Mouse (Mus musculus) intestine, postnatal 0 days (tissue): ENCODE results near the gene Slc10a1. TPM values are rescaled to one million over a fixed set of nuclear protein-coding genes. Genes with fewer than 3 reads are reported as not detected.
"Not testable (repeated sequence)": the region's sequence is repeated elsewhere in the genome, so short reads cannot be mapped to it uniquely, and the experiment has no call there.

Source experiments
- ATAC-seq: fragments of 200-750 bp; cut with Nextera tagmentation; 2 replicates; pipeline ENCODE4 v1.8.0; 2017; ENCODE audit warnings: mild to moderate bottlenecking, moderate TSS enrichment, moderate library complexity
- H3K27ac ChIP-seq: fragments of 300-500 bp; sonication (generic); 2 replicates; pipeline ENCODE4 v1.5.1; 2014; ENCODE audit warnings: mild to moderate bottlenecking, low read depth, low read length, moderate library complexity
- H3K27me3 ChIP-seq: fragments of 300-500 bp; sonication (generic); replicated peaks from 2 replicates; pipeline ENCODE4 v1.6.1; 2014; ENCODE audit warnings: low read length, mixed read lengths; ENCODE audit not compliant: control insufficient read depth, insufficient read depth
- H3K36me3 ChIP-seq: fragments of 300-500 bp; sonication (generic); 2 replicates; pipeline ENCODE4 v1.6.1; 2014; ENCODE audit warnings: mild to moderate bottlenecking, moderate library complexity; ENCODE audit not compliant: control insufficient read depth, insufficient read depth
- H3K4me1 ChIP-seq: fragments of 300-500 bp; sonication (generic); replicated peaks from 2 replicates; pipeline ENCODE4 v1.6.1; 2014; ENCODE audit warnings: antibody characterized with exemption, low read length, mixed read lengths; ENCODE audit not compliant: control insufficient read depth, insufficient read depth
- H3K4me2 ChIP-seq: fragments of 300-500 bp; sonication (generic); replicated peaks from 2 replicates; pipeline ENCODE4 v1.6.1; 2014; ENCODE audit warnings: low read depth, mild to moderate bottlenecking, moderate library complexity
- H3K4me3 ChIP-seq: fragments of 300-500 bp; sonication (generic); 2 replicates; pipeline ENCODE4 v1.5.1; 2014; ENCODE audit warnings: low read depth, low read length
- H3K9ac ChIP-seq: fragments of 300-500 bp; sonication (generic); 2 replicates; pipeline ENCODE4 v1.6.1; 2014; ENCODE audit warnings: mild to moderate bottlenecking, low read depth, low read length
- H3K9me3 ChIP-seq: fragments of 300-500 bp; sonication (generic); 2 replicates; pipeline ENCODE4 v1.6.1; 2016; ENCODE audit warnings: mixed run types; ENCODE audit not compliant: control insufficient read depth
- CTCF ChIP-seq: sonication (generic); IDR thresholded peaks from 2 replicates; pipeline ENCODE4 v1.5.1; 2016; ENCODE audit warnings: low read depth, mild to moderate bottlenecking, control low read depth, antibody characterized with exemption, moderate library complexity
- WGBS: fragments of 180-500 bp; shearing (Covaris S2); extraction: QIAGEN DNeasy Blood & Tissue Kit; methylation state at CpG from one replicate; pipeline ENCODE4 v1.1.7; 2014; 5-methylcytosine and 5-hydroxymethylcytosine counted together
- polyA plus RNA-seq: library from polyadenylated mRNA; unstranded; fragments of >200 nt; fragmentation: Nextera tagmentation; extraction: Ambion mirVana; gene quantifications from 2 replicates; pipeline ENCODE4 v1.2.1, GENCODE M21; 2015

Gene Slc10a1
- polyA plus RNA-seq, 1 experiment from 2014 or later, result 0.56 TPM

DNA sequence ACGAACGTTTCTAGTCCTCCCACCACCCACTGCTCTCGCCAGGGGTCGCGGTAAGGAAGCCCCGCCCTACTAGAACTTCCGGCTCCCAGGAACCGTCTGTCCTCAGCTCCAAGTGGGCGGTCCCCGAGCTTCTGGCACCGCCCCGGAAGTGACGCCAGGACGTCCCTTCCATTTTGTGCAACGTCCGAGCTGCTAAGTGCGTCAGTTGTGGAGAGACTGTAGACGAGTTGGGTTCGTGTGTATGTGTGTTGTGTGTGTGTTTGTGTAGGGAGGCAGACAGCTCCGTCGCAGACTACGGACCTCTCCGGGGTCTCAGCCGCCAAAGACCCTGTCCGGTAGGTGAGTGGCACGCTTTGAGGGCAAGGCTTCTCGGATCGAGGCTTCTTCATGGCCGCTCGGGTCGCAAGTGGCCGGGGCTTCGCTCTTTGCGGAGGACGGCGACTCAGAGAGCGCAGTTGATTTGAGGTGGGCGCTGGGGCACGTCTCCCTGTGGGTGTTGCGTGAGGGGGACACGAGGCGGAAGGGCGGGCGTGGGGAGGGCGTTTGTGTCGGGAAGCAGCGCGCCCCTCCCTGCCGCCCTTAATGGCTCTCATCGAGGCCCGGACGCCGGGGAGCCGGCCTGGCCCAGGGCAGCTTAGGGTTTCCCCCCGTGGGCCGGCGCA lies 23.0 kb downstream of the Slc10a1 start, which contains the start of gene Srsf5:
Srsf5 (plus strand) TSS at position 171 of the 662 bp plus-strand sequence.
- TF ChIP-seq CTCF, result peak; percentile 72
- Histone ChIP-seq H3K4me3 (peak within 1 kb of the TSS; percentile 100), H3K4me2 (peak within 1 kb of the TSS; percentile 77), H3K9me3 (no peaks in the 10 kb centered on the region), H3K27ac (peak within 1 kb of the TSS; percentile 99), H3K9ac (peak within 1 kb of the TSS; percentile 100), H3K4me1 (no peaks in the 10 kb centered on the region), H3K36me3 (peaks cover 28% of the 10 kb centered on the region), H3K27me3 (no peaks in the 10 kb centered on the region)
- peak; percentile 84 for ATAC-seq
- WGBS, result under 1% methylated on average over 55 of the region's 57 CpGs

DNA sequence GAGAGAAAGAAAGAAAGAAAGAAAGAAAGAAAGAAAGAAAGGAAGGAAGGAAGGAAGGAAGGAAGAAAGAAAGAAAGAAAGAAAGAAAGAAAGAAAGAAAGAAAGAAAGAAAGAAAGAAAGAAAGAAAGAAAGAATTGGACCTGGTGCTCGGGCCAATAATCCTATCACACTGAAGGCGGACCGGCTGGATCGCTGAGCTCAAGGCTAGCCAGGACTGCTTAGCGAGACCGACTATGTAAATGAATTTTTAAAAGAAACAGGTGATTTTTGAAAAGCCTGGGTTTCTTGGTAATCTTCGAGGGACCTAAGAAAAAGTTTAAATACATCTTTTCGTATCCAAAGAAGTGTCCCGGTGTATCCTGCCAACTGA lies 23.6 kb downstream of the Slc10a1 start:
- peak; percentile 22; the same call in 1 of the 2 replicates for ATAC-seq
- peak overlapping the region; percentile 100; the same call in 1 of the 2 replicates for H3K9ac ChIP-seq

DNA sequence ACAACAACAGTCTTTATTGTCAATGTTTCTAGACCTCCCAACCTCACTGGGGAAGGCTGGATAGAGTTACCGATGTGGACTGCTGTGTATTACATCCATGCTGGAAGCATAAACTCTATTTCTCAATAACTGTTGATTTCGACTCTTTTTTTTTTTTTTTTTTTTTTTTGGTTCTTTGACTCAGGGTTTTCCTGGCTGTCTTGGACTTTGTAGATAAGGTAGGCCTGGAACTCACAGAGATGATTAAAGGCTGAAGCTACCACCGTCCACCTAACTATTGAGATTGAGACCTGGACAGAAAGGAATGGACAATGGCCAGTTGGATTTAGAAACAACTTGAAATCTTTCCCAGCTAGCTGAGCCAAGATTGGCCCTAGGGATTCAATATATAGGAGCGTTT lies 24.3 kb downstream of the Slc10a1 start:
- no peak overlapping the region for H3K9ac ChIP-seq
- 86% methylated on average over 4 of the region's 4 CpGs for WGBS
- no peaks in the 10 kb centered on the region for H3K27me3 ChIP-seq
- no peak for TF ChIP-seq CTCF
- no peak for ATAC-seq
- H3K9me3 ChIP-seq, result no peaks in the 10 kb centered on the region
- no peak overlapping the region; the same call in 1 of the 2 replicates for H3K27ac ChIP-seq
- H3K4me2 ChIP-seq, result peak overlapping the region; percentile 77; the same call in 1 of the 2 replicates
- peaks cover 22% of the 10 kb centered on the region for H3K36me3 ChIP-seq
- no peaks in the 10 kb centered on the region for H3K4me1 ChIP-seq
- no peak overlapping the region for H3K4me3 ChIP-seq

More for the DNA sequence above, 23.6 kb downstream of the Slc10a1 start:
- peak overlapping the region; percentile 100 for H3K4me3 ChIP-seq
- not testable (repeated sequence) for H3K4me1 ChIP-seq, H3K9me3 ChIP-seq, H3K27me3 ChIP-seq
- peaks cover 28% of the 10 kb centered on the region for H3K36me3 ChIP-seq
- peak overlapping the region; percentile 99 for H3K27ac ChIP-seq
- peak overlapping the region; percentile 77 for H3K4me2 ChIP-seq
- WGBS, result 1% methylated on average over 9 of the region's 9 CpGs

- H3K4me3 ChIP-seq, result no peak overlapping the region
- TF ChIP-seq CTCF, result no peak
- no peak overlapping the region for H3K4me2 ChIP-seq
- no peak overlapping the region for H3K9ac ChIP-seq
- peaks cover 16% of the 10 kb centered on the region for H3K36me3 ChIP-seq
- H3K9me3 ChIP-seq, result no peaks in the 10 kb centered on the region
- no peak for ATAC-seq
- 62% methylated on average over 3 of the region's 3 CpGs for WGBS
- no peak overlapping the region for H3K27ac ChIP-seq
- no peaks in the 10 kb centered on the region for H3K4me1 ChIP-seq
- H3K27me3 ChIP-seq, result no peaks in the 10 kb centered on the region
Measured at GRCm38 (mm10) chr12:80943395-80943794, 25.1 kb downstream of the Slc10a1 start.

DNA sequence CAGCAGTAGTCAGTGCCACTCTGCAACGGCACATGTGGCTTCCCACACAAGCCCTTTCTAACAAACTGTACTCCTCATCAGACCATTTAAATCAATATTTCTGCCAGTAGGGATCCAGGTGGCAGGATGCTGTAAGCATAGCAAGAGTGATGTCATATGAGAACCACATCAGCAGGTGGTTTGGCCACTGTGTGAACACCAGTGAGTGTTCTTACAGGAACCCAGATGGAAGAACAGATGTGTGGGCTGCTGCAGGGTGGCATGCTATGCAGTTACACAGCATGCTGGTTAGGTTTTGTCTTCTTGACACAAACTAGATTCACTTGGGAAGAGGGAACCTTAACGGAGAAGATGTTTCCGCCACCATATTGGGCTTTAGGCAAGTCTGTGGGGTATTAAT lies 26.6 kb downstream of the Slc10a1 start:
- ATAC-seq, result no peak

DNA sequence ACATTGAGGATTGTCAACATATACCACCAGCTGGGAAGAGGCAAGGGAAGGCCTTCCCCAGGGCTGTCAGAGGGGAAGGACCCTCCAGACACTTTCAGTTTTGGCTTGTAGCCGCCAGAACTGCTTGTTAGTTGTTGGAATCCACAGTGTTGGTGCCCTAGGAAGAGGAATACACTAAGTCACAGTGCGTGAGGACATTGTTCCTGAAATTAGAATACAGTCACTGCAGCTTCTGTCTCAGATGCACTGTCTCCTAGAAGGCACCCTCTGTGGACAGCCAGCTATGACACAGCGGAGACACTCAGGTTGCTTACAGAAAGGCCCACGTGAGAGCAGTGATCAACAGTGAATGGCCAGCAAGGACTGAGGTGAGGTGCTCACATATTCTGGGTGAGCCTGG lies 29.3 kb downstream of the Slc10a1 start:
- H3K4me3 ChIP-seq, result no peak overlapping the region
- H3K9ac ChIP-seq, result no peak overlapping the region
- no peaks in the 10 kb centered on the region for H3K27me3 ChIP-seq
- no peaks in the 10 kb centered on the region for H3K9me3 ChIP-seq
- no peak for ATAC-seq
- H3K4me2 ChIP-seq, result peak overlapping the region; percentile 24; the same call in 1 of the 2 replicates
- peak overlapping the region; percentile 69 for H3K27ac ChIP-seq
- H3K4me1 ChIP-seq, result no peaks in the 10 kb centered on the region; the same call in 1 of the 2 replicates
- 71% methylated on average over 4 of the region's 4 CpGs for WGBS
- no peak for TF ChIP-seq CTCF
- no peaks in the 10 kb centered on the region for H3K36me3 ChIP-seq

More for the DNA sequence above, 26.6 kb downstream of the Slc10a1 start:
- TF ChIP-seq CTCF, result no peak
- H3K27me3 ChIP-seq, result no peaks in the 10 kb centered on the region
- H3K36me3 ChIP-seq, result peaks cover 4% of the 10 kb centered on the region
- H3K27ac ChIP-seq, result no peak overlapping the region
- H3K9ac ChIP-seq, result no peak overlapping the region
- H3K4me3 ChIP-seq, result no peak overlapping the region
- 97% methylated on average over 3 of the region's 3 CpGs for WGBS
- H3K4me1 ChIP-seq, result no peaks in the 10 kb centered on the region; the same call in 1 of the 2 replicates
- no peaks in the 10 kb centered on the region for H3K9me3 ChIP-seq
- H3K4me2 ChIP-seq, result no peak overlapping the region
